Mouse (Mus musculus) E14TG2a.4 (cell line): Measurements from ENCODE around the gene Doc2a.

Experiments used
- CTCF ChIP-seq: conservative IDR thresholded peaks from 2 replicates; pipeline ENCODE4 v1.5.1; 2014; ENCODE audit warnings: low read length
- NANOG ChIP-seq: IDR thresholded peaks from 2 replicates; pipeline ENCODE4 v1.6.1; 2014; ENCODE audit warnings: borderline replicate concordance, low read length, mixed read lengths
- POU5F1 ChIP-seq: IDR thresholded peaks from 2 replicates; pipeline ENCODE4 v1.6.1; 2014; ENCODE audit warnings: low read length, borderline replicate concordance

DNA sequence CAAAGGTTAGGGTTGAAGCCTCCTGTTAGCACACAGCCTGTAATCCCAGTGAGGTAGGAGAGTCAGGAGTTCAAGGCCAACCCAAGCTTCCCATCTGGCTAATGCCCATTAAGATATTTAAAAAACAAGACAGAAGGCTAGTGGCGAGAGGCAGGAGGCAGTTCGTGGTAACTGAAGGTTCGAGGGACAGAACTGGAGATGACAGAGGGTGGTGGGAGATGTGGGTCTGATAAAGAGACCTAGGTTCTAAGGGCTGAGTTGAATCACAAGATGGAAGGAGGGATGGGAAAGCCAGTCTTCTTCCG is at the start of gene Doc2a:
- TF ChIP-seq CTCF (no peak), POU5F1 (no peak), NANOG (no peak)
